Mouse (Mus musculus) midbrain, embryonic 14.5 days (tissue): ENCODE results near the gene Krt78. TPM values are rescaled to one million over a fixed set of nuclear protein-coding genes. Genes with fewer than 3 reads are reported as not detected.
"Not testable (repeated sequence)": the region's sequence is repeated elsewhere in the genome, so short reads cannot be mapped to it uniquely, and the experiment has no call there.

Experiments used
- ATAC-seq: fragments of 200-750 bp; cut with Nextera tagmentation; 2 replicates; pipeline ENCODE4 v1.8.0; 2017; ENCODE audit warnings: moderate number of reproducible peaks, moderate library complexity; ENCODE audit not compliant: low FRiP score, low TSS enrichment
- DNase-seq: peaks from one replicate; pipeline ENCODE4 v3.0.0-alpha.2; 2015
- H3K27ac ChIP-seq: fragments of 300-500 bp; sonication (generic); replicated peaks from 2 replicates; pipeline ENCODE4 v1.5.1; 2014; ENCODE audit warnings: mild to moderate bottlenecking, low read depth, low read length, moderate library complexity
- H3K27me3 ChIP-seq: fragments of 300-500 bp; sonication (generic); 2 replicates; pipeline ENCODE4 v1.6.1; 2014; ENCODE audit warnings: low read length, control low read depth, mixed read lengths; ENCODE audit not compliant: control insufficient read depth, insufficient read depth
- H3K36me3 ChIP-seq: fragments of 300-500 bp; sonication (generic); 2 replicates; pipeline ENCODE4 v1.6.1; 2014; ENCODE audit warnings: low read length, control low read depth; ENCODE audit not compliant: control insufficient read depth, insufficient read depth
- H3K4me1 ChIP-seq: fragments of 300-500 bp; sonication (generic); 2 replicates; pipeline ENCODE4 v1.6.1; 2014; ENCODE audit warnings: mild to moderate bottlenecking, antibody characterized with exemption, low read length, control low read depth; ENCODE audit not compliant: control insufficient read depth, insufficient read depth
- H3K4me2 ChIP-seq: fragments of 300-500 bp; sonication (generic); 2 replicates; pipeline ENCODE4 v1.6.1; 2014; ENCODE audit warnings: mild to moderate bottlenecking, low read length, moderate library complexity
- H3K4me3 ChIP-seq: fragments of 300-500 bp; sonication (generic); replicated peaks from 2 replicates; pipeline ENCODE4 v1.5.1; 2014; ENCODE audit warnings: low read depth, low read length
- H3K9ac ChIP-seq: fragments of 300-500 bp; sonication (generic); replicated peaks from 2 replicates; pipeline ENCODE4 v1.6.1; 2014; ENCODE audit warnings: mild to moderate bottlenecking, low read length, moderate library complexity
- H3K9me3 ChIP-seq: fragments of 300-500 bp; sonication (generic); 2 replicates; pipeline ENCODE4 v1.6.1; 2016; ENCODE audit warnings: low read length, control low read depth, mixed read lengths; ENCODE audit not compliant: control insufficient read depth
- WGBS: fragments of 180-500 bp; shearing (Covaris S2); extraction: QIAGEN DNeasy Blood & Tissue Kit; methylation state at CpG from one replicate; pipeline ENCODE4 v1.1.7; 2014; 5-methylcytosine and 5-hydroxymethylcytosine counted together
- polyA plus RNA-seq: library from polyadenylated mRNA; unstranded; fragments of >200 nt; fragmentation: Nextera tagmentation; extraction: Ambion mirVana; gene quantifications from 2 replicates; pipeline ENCODE4 v1.2.1, GENCODE M21; 2014

The Krt78 gene
- polyA plus RNA-seq = not detected in 2 replicates

- no peak within 1 kb of the TSS for H3K27ac ChIP-seq
- H3K27me3 ChIP-seq = no peaks in the 10 kb centered on the region
- WGBS = 84% methylated on average over 9 of the region's 9 CpGs
- ATAC-seq (no peak), DNase-seq (no peak)
- H3K4me1 ChIP-seq = no peaks in the 10 kb centered on the region
- no peak within 1 kb of the TSS for H3K9ac ChIP-seq
- no peak within 1 kb of the TSS for H3K4me2 ChIP-seq
- H3K36me3 ChIP-seq = no peaks in the 10 kb centered on the region
- H3K4me3 ChIP-seq = no peak within 1 kb of the TSS
- H3K9me3 ChIP-seq = no peaks in the 10 kb centered on the region
These were observed at the start of gene Krt78 for GRCm38 (mm10) chr15:101954187-101954586. Gene Krt78 (minus strand): TSS chr15:101954287.

GRCm38 (mm10) chr15:102003516-102003915 lies 49.4 kb upstream of the Krt78 start:
- WGBS = 19% methylated on average over 12 of the region's 12 CpGs
- Histone ChIP-seq H3K9me3 (no peaks in the 10 kb centered on the region), H3K4me3 (no peak overlapping the region), H3K27me3 (peaks cover 41% of the 10 kb centered on the region), H3K27ac (no peak overlapping the region), H3K4me2 (peak overlapping the region; percentile 46), H3K4me1 (no peaks in the 10 kb centered on the region), H3K9ac (no peak overlapping the region), H3K36me3 (no peaks in the 10 kb centered on the region)
- DNase-seq (no peak), ATAC-seq (no peak)

- no peak for ATAC-seq
- peak; percentile 43 for DNase-seq
- H3K27me3 ChIP-seq = peaks cover 41% of the 10 kb centered on the region
These were observed 48.8 kb upstream of the Krt78 start for GRCm38 (mm10) chr15:102002646-102003488.

GRCm38 (mm10) chr15:101999676-102000335 lies 45.7 kb upstream of the Krt78 start:
- Histone ChIP-seq H3K4me2 (no peak overlapping the region), H3K9ac (no peak overlapping the region), H3K27me3 (peaks cover 27% of the 10 kb centered on the region), H3K27ac (no peak overlapping the region), H3K9me3 (no peaks in the 10 kb centered on the region), H3K4me3 (no peak overlapping the region), H3K4me1 (no peaks in the 10 kb centered on the region), H3K36me3 (no peaks in the 10 kb centered on the region)
- DNase-seq = no peak
- WGBS = 87% methylated on average over 11 of the region's 11 CpGs
- ATAC-seq = no peak

More at GRCm38 (mm10) chr15:102002646-102003488, 48.8 kb upstream of the Krt78 start:
- 3% methylated on average over 34 of the region's 34 CpGs for WGBS
- no peak overlapping the region for H3K9ac ChIP-seq
- H3K4me3 ChIP-seq = peak overlapping the region; percentile 18
- no peak overlapping the region for H3K27ac ChIP-seq
- no peaks in the 10 kb centered on the region for H3K36me3 ChIP-seq
- peak overlapping the region; percentile 46 for H3K4me2 ChIP-seq
- H3K4me1 ChIP-seq = no peaks in the 10 kb centered on the region
- no peaks in the 10 kb centered on the region for H3K9me3 ChIP-seq

GRCm38 (mm10) chr15:101999156-101999555 lies 45.1 kb upstream of the Krt78 start:
- no peak overlapping the region for H3K9ac ChIP-seq
- no peaks in the 10 kb centered on the region for H3K36me3 ChIP-seq
- H3K4me3 ChIP-seq = no peak overlapping the region
- ATAC-seq (no peak), DNase-seq (no peak)
- no peak overlapping the region for H3K4me2 ChIP-seq
- no peaks in the 10 kb centered on the region for H3K9me3 ChIP-seq
- no peak overlapping the region for H3K27ac ChIP-seq
- no peaks in the 10 kb centered on the region for H3K4me1 ChIP-seq
- WGBS = 88% methylated on average over 11 of the region's 11 CpGs
- H3K27me3 ChIP-seq = peaks cover 20% of the 10 kb centered on the region

- DNase-seq, H3K27ac ChIP-seq, H3K4me1 ChIP-seq, H3K4me3 ChIP-seq, H3K9ac ChIP-seq, H3K27me3 ChIP-seq, H3K36me3 ChIP-seq, ATAC-seq, H3K9me3 ChIP-seq, H3K4me2 ChIP-seq: not testable (repeated sequence)
- 82% methylated on average over 11 of the region's 11 CpGs for WGBS
These were observed 42.5 kb upstream of the Krt78 start for GRCm38 (mm10) chr15:101996450-101997078.

GRCm38 (mm10) chr15:101995484-101996236 lies 41.6 kb upstream of the Krt78 start:
- no peak overlapping the region for H3K27ac ChIP-seq
- ATAC-seq (no peak), DNase-seq (no peak)
- H3K9ac ChIP-seq = no peak overlapping the region
- H3K9me3 ChIP-seq = no peaks in the 10 kb centered on the region
- 90% methylated on average over 4 of the region's 4 CpGs for WGBS
- H3K27me3 ChIP-seq = no peaks in the 10 kb centered on the region
- H3K4me2 ChIP-seq = no peak overlapping the region
- no peaks in the 10 kb centered on the region for H3K36me3 ChIP-seq
- H3K4me1 ChIP-seq = no peaks in the 10 kb centered on the region
- no peak overlapping the region for H3K4me3 ChIP-seq

- Histone ChIP-seq H3K9me3 (no peaks in the 10 kb centered on the region), H3K36me3 (no peaks in the 10 kb centered on the region), H3K9ac (no peak overlapping the region), H3K4me3 (no peak overlapping the region), H3K4me1 (no peaks in the 10 kb centered on the region), H3K27ac (no peak overlapping the region), H3K27me3 (no peaks in the 10 kb centered on the region; the same call in 1 of the 2 replicates), H3K4me2 (no peak overlapping the region)
- 94% methylated on average over 6 of the region's 6 CpGs for WGBS
- DNase-seq (no peak), ATAC-seq (no peak)
These were observed 40.3 kb upstream of the Krt78 start for GRCm38 (mm10) chr15:101994365-101994764.
